Mouse (Mus musculus): ENCODE measurements around the gene Prkg1. TPM values are rescaled to one million over a fixed set of nuclear protein-coding genes. Genes with fewer than 3 reads are reported as not detected.
A peak's percentile ranks its signal among the peaks of the same experiment; 100 is the strongest.
"Not testable (repeated sequence)": the region's sequence is repeated elsewhere in the genome, so short reads cannot be mapped to it uniquely, and the experiment has no call there.

Gene Prkg1
- total and polyA plus RNA-seq, 3 experiments, result 0.95 to 7.2 (median 7.0) TPM

DNA sequence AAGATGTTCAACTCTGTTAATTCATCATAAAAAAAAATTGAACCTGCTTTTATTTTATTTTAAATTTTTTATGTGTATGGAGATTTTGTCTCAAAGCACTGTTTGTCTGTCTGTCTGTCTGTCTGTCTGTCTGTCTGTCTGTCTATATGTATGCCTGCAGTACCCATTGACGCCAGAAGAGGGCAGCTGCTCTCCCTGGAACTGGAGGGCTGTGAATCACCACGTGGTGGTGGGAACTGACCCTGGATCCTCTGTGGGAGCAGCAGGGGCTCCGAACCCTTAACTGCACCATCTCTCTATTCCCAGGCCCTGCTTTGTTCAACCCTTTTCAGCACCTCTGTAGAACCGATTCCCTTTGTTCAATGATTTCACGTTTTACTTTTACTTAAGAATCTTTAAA lies 338.7 kb downstream of the Prkg1 start:
- DNase-seq, result no peak

DNA sequence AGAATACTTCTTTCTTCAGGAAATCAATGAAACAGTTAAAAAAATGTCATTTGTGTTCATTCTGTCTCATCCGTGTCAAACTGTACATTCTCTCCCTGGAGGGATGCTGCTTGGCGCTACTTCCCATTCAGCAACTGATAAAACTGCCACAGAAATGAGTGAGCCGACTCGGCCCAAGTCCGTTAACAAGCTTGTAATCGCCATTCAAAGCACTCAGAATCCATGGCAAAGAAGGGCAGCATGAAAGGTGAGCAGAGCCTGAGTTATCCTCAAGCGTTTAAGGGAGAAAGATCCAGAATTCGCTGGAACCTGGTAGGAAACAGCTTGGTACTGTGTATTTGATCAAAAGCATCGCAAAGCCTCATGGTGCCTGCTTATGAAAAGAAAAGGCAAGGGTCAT lies 339.6 kb downstream of the Prkg1 start:
- DNase-seq, result no peak

DNA sequence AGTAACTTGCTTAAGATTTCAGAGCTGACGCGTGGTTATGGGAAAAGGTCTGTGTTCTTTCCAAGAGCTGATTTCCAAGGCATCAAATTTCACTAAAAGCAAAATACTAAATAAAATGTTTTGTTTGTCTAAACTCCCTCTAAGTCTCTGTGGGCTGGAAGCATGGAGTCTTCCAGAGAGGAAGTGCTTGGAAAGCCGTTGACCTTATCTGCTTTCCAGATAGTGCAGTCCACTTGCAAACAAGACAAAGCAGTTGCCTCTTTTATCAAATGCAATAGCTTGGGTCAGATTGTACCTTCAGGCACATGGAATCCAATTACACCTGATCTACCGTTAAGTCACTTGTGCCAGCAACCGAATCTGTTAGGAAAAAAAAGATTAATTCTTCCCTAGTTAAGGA lies 340.5 kb downstream of the Prkg1 start:
- DNase-seq, result no peak

DNA sequence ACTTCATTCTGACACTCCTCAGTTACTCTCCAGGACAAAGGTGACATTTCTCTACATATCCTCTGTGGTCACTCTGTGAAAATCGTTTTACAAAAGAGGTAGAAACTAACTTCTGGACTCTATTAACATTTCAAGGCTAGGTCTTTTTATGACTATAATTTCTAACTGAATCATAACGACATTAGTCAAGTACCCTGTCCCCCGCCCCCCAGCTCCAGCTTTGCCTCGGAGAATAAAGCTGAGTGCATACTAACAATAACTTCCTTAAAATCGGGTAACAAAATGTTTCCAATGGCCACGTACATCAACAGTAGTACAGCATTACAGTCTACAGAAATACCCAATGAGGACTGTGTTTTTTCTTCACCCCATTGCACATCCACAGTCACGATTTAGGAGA lies 351.3 kb downstream of the Prkg1 start:
- DNase-seq, result peak; percentile 49

DNA sequence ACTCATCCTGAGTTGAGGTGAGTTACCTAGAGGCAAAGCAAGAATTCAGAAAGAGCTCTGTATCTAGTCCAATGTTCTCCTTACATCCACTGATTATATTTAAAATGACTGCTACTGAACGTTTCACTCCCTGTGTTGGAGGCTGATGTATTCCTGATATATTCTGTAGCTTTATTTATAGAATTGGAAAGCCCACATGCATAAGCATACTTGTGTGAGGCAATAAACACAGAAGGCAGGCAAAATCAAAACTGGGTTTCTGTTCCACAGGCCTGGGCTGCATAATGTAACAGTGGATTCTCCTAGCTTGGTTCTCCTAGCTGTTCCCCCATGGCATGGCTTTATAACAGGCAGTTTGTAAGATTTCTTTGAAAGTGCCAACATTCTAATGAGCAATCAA lies 368.7 kb downstream of the Prkg1 start:
- no peak for DNase-seq

DNA sequence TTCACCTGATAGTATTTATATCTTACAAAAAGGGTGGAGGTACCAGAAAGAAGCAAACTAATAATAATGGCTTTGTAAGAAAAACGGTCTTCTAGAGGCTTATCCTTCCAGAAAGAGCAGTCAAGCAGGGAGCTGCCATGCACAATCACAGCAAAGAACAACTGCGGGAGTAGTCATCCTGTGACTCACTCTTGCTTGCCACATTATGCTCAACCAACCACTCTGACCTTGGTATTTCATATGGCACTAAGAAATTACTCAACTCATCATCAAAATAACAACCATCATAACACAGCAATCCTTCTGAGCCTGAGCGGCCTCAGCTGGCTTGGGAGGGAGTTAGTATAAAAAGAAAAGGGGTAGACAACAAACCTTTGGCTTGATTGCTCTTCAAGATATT lies 379.5 kb downstream of the Prkg1 start:
- peak; percentile 68 for DNase-seq

DNA sequence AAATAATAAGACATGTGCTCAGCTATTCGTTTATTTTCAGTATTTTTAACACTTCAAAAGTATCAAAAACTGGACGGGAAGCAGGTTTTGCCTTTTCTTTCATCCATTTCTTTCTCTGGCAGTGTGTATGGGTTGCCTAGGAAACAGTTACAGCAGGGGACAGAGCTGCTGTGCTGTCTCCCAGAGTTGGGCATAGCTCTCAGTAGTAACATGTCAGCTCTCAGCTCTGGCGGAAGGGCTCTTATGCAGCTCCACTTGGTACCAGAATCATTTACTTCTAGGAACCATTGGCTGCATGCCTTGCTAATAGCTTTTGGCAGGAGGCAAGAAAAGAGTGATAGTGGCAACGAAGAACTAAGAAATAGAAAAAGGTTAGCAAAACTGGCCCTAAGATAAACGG lies 381.0 kb downstream of the Prkg1 start:
- peak; percentile 9 for DNase-seq

DNA sequence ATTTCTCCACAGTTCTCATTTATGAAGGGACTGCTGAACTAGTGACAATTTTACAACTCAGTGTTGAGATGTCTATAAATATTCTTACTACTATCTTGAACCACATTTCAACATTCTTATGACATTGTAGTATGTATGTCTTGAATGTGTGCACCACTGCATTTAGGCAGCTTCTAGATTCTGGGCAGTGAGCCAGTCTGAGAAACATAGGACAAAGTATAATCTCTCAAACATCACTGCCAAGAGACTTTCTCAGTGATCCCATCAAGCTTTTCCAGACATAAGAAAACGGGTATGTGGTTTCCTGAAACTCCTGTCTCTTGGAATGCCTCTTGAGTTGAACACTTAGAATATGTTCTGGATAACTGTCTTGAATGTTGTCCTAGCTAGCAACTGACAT lies 394.7 kb downstream of the Prkg1 start:
- no peak for DNase-seq

DNA sequence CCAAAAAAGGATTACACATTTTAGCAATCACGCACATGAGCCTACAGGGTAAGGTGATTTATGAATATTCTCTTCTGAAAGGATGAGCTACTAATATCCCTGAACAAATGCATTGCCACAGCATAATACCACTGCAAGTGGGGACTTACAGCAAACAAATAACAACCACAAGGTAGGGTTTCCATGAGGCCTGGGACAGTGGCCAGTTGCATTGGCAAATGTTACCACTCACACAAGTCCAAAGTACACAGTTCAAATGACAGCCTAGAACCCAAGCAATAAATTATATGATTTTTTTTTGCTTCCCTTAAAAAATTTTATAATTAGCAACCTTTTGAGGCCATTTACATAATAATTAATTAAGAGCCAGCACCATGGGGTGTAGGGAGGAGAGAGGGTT lies 395.7 kb downstream of the Prkg1 start:
- no peak for DNase-seq

DNA sequence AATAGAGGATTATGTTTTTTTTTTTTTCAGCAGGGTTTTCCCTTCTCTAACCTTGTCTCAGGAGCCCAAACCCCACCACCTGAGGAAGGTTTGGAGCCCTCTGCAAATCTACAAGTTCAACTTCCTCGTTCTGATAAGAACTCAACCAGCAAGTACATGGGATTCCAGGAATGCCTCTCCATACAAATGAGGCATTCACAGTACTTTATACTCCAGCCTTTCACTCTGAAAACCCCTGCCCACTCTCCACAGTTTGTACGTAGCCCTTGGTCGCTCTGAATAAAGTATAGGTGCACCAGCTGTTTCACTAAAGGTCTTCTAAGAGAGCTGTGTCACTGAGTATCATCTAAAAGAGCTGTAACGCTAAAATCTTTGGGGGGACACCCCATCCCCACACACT lies 402.8 kb downstream of the Prkg1 start:
- no peak for DNase-seq

DNA sequence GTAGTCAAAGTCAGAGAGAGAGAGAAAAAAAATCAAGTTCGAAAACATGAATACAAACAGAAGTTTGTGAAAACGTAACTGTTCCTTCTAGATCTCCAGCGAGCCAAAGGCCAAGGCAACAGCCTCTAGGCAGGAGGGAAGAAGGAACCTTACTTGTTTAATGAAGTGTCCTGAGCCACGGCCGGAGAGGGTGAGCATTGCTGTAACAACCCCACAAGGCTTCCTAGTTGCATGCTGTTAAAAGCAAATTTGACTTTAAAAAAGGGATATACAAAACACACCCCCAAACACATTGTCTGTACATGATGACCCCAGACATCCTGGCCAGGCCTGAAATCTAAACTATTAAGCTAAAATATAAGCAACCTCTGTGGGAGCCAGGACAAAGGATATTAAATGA lies 403.3 kb downstream of the Prkg1 start:
- no peak for DNase-seq

DNA sequence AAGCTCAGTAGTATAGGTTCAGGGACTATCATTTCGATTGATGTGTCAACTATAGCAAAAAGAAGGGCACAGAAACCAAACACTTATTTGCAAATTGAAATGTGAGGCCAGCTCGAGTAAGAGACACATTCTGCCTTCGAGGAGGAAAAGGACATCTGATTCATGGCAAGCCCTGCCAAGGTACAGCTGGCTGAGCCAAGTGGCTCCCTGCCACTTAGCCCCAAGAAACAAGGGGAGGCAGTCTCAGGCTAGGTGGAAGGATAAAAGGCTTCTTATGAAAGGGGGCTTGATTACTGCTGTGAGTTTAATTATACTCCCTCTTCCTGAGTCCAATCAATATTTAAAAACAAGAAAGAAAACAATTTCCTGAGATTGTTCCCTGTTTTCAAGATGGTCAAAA lies 403.7 kb downstream of the Prkg1 start:
- DNase-seq, result peak; percentile 80

DNA sequence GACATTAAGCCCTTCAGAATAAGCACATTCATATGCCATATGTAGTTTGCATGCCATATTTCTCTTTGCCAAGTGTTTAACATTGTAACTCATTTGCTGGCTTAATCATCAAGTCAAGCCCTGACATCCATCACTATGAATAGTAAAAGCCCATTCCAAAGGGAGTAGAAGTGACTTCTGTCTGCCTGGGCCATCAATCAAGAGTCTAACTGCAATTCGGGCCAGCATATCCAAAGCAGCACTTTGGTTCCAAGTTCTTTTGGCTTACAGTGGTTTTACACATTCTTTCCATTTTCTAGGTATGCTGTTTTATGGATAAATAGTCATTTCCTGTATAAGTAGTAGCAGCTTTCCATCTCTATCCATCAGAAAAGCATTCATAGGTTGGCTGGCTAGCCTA lies 409.9 kb downstream of the Prkg1 start:
- no peak for DNase-seq

DNA sequence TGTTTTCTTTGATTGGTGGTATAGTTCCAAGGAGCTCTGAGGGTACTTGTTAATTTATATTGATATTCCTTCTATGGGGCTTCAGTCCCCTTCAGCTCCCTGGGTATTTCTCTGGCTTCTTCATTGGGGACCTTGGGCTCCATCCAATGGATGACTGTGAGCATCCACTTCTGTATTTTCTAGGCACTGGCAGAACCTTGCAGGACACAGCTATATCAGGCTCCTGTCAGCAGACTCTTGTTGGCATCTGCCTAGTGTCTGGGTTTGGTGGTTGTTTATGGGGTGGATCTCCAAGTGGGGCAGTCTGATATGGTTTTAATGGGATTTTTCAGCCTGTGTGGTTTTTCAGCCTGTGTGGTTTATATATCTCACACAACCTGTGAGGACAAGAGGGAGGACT lies 412.0 kb downstream of the Prkg1 start:
- DNase-seq, result not testable (repeated sequence)

DNA sequence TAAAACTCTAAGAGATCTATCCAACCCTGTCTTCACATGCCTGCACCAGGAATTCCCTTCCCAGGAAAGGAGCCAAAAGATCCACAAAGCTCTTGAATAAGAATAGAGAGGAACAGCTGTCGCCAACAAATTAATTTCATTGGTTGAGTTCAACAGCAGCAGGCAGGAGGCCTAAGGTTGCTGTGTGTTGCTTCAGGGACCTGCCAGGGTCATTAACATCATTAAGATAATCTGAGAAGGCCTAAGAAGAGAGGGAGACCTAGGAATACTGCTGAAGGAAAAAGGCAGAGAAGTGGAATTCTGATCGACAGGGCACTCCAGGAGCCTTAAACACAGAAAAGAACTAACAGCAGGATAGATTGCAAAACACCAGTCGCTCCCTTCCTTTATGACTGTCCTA lies 413.0 kb downstream of the Prkg1 start:
- no peak for DNase-seq

DNA sequence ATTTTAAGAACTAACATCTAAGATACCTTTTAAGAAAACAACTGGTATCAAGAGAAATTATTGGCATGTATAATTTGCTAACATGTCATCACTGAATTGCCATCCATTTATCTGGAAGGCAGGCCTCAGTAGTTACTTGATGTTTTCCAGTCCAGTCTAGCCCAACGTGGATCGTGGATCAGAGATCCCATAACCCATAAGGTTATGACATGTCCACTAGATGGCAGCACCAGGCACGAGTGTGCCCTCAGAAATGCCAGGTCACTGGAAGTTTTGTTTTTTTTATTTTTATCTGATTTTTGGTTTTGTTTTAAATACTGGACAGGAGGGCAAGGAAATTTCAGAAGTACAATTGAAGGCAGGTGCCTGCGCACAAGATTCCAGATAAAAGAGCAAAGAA lies 422.7 kb downstream of the Prkg1 start:
- DNase-seq, result peak; percentile 66

DNA sequence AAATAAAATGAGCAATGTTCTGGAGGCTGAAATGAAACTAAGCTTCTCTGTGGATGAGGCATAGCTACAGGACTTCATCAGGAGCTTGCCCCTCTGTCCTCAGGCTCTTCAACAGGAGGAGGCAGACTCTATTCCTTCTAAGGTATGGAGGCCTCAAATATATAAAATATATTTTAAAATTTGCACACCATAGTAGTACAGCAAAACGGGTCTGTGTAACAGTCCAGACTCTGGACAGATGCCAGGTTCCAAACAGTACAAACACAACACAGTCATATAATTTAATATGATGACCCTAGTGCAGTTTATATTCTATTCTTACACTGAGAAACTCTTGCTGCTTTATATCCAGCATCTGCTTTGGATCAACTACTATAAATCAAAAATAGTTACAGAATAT lies 423.9 kb downstream of the Prkg1 start:
- no peak for DNase-seq

DNA sequence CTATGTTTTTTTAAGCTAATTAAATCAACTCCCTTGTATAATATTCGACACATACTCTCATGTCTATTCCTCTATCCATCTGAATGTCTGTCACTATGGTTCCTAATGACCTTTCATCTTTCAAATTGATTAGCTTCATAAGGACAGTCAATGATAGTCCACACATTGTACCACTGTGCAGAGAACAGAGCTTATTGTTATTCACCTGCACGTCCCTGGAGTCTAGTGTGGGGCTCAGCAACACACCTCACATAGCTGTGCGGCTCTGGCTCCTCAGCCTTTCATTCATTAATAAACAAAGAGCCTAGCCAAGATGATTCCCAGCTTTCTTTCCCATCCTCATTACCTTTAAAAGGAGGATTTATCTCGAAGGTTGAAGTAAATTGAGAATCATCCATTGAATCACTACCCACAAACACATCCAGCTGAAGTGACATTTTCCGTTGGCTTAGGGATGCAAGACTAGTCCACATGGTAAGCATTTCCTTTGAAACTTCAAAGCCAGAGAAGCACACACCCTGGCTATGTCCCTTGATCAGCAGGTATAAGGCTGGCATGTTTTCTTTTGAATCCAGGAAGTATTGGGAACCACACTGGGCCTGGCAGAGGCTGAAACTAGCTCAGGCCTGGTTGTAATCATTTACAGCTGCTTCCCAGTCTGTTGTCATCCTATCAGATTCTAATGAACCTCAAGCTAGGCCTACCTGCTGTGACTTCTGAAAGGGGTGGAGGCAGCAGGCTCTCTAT lies 426.3 kb downstream of the Prkg1 start:
- no peak for DNase-seq

DNA sequence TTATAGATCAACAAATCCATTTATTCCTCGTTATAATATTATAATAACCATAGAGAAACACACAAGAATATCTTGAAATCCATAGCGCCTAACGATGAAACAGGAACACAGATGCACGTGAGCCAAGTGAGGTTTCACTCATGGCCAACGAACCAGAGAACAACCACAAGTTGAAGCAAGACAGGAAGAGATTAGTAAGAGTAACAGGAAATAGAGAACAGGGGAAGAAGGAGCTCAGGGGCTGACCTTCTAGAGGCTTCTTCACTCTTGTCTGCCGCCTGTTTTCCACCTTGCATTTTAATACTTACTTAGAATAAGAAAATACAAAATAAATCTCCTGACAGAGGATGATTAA lies 427.0 kb downstream of the Prkg1 start:
- DNase-seq, result no peak

DNA sequence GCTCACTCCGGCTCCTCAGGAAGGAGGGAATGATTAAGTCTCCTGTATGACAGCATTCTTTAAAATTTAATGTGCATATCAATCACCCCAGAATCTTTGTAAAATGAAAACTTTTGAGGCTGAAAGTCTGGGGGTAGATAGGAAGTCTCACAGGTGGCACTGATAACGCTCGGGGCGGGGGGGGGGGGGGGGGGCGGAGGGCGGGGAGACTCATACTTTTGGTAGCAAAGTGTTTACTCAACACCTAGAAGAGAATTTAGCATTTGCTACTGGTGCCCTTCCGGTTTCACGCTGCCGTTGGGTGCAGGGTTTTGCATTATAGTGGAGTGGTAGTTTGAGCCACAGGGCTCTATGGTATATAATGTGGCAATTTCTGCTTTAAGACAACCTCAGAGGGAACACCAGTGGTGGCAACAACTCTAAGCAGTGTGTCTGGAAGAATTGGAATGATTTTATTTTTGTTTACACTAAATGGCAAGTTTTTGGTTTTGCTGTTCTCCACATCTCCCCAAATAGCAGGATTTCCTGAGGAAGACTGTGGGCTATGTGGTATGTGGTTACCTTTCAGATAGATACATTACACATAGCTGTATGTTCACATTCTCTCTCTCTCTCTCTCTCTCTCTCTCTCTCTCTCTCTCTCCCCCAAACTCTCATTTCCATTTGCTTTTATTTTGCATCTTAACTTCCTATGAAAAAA lies 427.5 kb downstream of the Prkg1 start:
- DNase-seq, result no peak

DNA sequence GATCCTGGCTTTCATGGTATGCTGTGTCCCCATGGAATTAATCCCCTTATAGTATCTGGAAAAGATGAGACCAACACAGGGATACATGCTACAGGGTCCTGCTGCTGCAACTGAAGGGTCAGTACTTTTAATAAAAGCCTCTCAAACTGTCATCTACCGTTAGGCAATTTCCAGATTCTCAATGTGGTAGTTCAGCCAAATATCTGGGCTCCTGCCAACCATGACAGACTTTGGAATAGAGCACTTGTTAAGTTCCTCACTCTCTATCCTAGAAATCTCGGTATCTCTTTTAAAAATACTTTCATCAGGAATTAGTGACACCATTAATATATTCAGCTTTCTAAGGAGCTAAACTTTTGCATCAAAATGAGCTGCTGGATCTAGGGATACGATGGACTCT lies 428.5 kb downstream of the Prkg1 start:
- no peak for DNase-seq

DNA sequence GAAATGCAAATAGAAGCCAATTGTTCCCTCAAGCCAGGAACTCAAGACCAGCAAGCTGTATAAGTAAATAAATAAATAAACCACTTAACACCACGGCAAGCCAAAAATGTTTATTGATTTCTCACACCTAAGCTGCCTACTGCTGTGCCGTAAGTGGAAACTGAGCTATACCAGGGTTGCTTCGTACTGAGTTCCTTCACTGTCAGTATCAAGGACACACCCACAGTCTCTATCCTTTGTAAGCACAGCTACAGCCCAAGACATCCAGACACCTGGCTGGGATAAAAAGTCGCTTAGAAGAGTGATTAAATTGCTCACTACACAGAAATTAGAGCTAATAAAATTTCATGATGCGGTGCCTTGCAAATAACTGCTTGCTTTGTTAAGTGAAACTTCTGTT lies 434.9 kb downstream of the Prkg1 start:
- no peak for DNase-seq

DNA sequence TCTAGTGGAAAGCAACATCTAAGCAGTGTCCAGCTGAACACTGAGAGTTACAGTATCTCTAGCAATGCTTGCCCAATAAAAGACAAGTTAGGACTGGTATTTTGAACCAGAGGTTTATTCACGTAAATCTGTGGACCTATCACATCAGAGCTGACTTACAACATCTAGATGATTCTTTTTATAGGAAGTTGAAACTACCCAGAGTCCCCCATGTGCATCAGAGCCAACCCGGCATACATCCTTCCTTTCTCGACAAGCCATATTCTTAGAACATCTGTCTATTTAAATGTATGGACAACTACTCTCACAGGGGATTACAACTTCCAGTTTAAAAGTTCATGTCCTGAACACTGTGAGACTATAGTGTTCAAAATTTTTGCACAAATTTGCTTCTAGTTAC lies 460.1 kb downstream of the Prkg1 start:
- DNase-seq, result no peak

DNA sequence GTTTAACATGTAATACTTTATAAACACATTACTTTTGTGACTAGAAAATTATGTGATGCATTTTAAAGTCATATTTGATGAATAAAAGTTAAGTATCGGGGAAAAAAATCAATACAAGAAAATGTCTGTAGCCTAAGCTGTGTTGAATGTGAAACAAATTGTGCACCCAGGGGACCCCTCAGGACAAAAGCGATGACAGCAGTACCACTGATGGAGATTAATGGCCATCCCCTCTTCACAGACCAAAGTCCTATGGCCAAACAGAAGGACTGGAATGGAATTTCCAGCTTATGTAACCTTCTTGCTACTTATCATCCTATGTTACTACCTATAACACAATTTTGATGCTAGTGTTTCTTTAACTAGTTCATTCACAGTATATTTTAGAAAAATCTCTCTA lies 473.6 kb downstream of the Prkg1 start:
- DNase-seq, result no peak
